Mouse (Mus musculus) monocyte, adult 2 months (primary cell): ENCODE measurements around the gene Als2.
A peak's percentile ranks its signal among the peaks of the same experiment; 100 is the strongest.

ENCODE experiments used
- DNase-seq, 2 experiments: peaks; one replicate each; pipeline ENCODE4 v3.0.0; 2022; ENCODE audit warnings: low spot score in 2 of 2, low read depth in 1 of 2

The Als2 gene

DNA sequence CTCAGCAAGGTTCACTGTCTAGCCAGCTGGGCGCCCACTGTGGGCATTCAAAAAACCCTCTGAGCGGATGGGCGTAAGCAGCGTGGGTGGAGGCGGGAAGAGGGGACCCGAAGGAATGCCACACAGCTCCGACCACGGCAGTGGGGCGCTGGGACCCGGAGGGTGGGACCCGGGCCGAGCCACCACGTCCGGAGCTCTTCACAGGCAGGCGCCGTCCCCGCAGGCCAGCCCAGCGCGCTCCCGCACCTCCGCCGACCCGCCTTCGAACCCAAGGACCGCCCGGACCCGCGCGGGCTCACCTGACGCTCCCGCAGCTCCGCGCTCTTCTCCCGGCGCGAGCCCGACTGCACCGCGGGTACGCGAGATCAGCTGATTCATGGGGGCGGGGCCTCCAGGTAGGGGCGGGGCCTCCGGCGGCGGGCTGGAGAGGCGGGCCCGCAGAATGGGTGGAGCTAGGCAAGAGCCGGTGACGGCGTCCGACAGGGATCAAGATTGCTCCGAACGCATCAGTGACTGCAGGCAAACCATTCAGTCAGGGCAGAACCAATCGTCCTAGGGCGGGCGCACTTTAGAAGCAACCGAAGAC is at the start of gene Als2:
TSS of gene Als2 (minus strand) at position 376 of the 586 bp plus-strand sequence.
- DNase-seq, result peak; percentile 86 to 91

DNA sequence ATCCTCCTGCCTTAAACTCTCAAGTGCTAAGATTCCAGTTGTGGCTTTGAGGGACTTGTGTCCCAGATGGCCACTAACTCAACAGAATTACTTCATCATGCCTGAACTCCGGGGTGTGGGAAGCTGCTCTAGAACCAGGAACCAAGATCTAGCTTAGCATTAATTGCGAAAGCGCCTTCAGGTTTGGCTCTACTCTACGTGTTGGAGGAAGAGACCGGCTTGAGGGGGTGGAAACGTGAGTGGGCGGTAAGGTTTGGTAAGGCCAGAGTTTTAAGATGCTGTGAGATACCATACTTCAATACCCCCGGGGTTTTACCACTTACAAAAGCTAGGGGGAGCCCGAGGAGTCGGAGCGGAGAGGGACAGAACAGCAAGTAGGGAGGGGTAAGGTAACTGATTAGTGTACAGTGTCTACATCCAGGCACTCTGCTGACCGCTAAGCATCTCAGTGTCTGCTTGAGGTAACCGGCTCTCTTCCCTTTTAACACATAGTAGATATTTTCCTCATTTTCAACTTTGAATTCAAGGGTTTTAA is 49.4 kb upstream of the Als2 start:
- no peak for DNase-seq

DNA sequence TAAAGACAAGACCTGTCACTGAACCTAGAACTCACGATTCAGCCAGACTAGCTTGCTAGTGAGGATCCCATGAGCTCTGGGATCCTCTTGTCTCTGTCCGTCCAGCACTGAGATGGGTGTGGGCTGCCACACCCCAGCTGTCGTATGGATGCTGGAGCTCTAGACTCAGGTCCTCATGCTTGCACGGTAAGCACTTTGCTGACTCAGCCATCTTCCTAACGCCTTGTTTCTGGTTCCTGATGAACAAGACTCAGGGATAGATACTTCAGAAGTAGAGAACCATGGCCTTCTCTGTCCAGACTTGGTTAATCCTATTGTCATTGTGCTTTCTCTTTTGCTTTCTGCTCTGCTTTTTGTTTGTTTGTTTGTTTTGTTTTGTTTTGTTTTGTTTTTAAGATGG is 48.8 kb upstream of the Als2 start:
- DNase-seq, result no peak

DNA sequence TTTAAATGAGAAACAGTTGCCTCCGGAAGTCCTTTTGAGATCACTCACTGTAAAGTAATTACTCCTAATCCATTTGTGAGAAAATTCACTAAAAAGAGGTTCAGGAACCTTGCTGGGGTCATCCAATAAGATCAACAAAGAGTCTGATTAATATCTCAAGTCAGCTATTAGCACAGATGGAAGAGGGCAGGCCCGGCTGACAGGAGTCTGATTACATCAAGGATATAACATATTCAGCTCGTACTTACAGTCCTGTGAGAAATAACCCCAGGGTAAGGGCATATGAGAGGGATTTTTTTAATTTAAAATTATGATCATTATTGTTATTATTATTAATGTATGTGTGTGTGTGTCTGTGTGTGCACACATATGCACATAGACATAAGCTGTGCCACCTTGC is 35.2 kb upstream of the Als2 start:
- no peak for DNase-seq

DNA sequence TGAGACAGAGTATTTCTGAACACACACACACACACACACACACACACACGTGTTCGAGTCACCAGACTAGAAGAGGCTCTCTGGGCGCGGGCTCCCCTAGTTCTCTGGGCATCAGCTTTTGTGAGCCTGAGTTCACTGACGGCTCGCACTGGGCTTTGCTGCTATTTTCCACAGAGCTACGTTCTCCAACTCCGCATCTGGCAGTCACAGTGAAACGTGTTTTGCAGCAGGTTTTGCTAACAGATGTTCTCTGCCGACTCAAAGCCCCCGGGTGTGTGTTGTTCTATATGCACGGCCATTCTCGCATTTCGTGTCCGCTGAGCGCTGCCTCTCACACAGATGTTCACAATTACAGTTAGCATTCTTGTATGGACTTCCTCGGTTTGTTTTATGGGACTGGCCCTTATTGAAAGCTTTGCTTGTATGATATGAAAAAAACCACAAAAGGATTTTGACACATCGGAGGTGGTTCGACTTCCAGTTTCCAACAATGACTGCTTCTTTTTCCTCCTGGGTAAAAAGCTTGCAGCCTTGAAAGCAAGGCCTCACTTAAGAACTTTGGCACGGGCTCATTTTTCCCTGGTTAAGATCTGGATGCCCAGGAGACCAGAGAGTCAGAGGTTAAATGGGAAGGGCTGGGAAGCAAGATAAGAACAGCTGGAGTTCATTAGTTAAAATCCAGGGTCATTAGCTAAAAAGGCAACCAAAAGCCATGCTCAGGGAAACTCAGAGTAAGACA is 33.1 kb upstream of the Als2 start:
- DNase-seq, result no peak

DNA sequence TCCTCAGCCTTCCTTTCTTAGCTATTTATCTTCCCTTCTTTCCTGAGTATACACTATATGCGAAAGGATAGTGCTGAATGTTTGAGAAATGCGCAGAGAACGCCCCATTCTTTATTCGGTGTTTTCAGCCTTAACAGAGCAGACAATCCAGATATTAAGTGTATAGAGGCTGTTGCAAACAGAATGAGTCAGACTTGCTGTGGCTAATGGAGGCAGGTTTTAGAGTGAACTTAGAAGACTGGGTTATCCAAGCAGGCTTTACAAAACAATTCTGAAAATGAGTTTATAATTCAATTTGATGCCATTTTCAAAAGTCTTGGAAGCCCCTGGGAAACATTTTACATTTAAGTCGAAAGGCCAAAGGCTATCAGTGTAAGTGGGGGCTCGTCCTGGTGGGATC is 32.4 kb upstream of the Als2 start:
- no peak for DNase-seq

DNA sequence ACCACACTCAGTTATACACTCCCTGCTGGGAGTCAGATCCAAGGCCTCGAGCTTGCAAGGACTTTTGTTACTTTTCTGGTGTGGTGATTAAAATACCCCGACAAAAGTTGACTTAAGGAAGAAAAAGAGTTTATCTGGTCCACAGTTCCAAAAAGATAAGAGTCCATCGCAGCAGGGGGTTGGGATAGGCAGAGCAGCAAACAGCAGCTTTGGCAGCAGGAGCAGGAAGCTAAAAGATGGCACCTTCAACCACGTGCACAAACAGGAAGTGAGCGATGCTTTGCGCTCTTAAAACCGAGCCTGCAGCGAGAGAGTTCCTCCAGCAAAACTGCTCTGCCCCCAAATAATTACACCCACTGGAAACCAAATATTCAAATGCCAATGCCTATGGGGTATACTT is 31.9 kb upstream of the Als2 start:
- no peak for DNase-seq

DNA sequence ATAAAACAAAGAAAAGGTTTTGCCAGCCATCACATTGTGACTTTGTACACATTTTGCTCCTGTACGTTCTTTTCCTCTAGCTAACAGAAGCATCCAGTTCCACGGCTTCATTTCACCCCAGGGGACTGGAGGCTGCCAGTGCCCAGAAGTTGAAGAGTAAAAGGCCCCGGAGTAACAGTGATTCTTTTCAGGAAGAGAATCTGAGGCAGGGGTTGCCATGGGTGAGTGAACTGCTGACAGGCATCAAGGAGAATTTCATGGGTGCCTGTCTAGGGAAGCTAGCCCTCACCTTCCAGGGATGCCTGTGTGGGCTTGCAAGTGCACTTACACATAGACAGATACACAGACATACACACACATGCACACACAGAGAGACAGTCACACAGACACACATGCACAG is 20.7 kb upstream of the Als2 start:
- DNase-seq, result no peak

DNA sequence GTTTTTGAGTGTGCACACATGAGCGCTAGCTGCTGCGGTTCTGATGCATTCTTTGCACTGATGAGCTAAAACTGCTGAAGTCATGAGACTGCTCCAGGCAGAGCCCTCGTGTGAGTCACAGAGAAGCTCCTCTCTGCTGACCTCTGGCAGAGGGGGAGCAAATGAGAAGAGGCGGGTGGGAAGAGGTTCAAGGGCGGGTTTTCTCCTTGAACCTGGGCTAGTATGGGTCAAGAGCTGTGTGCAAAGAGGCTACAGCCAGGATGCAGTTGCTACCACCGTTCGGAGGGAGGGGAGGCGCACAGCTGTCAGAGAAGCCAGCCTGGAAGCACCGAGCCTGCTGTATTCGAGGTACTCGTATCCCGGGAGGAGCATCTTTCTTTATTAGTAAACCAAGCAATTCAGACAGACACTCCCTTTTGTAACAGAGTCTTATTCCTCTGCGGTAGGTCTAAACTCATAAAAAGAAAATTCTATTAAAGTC is 19.8 kb upstream of the Als2 start, which contains the start of gene Cdk15:
TSS of gene Cdk15 (plus strand) at position 156 of the 481 bp plus-strand sequence.
- no peak for DNase-seq

DNA sequence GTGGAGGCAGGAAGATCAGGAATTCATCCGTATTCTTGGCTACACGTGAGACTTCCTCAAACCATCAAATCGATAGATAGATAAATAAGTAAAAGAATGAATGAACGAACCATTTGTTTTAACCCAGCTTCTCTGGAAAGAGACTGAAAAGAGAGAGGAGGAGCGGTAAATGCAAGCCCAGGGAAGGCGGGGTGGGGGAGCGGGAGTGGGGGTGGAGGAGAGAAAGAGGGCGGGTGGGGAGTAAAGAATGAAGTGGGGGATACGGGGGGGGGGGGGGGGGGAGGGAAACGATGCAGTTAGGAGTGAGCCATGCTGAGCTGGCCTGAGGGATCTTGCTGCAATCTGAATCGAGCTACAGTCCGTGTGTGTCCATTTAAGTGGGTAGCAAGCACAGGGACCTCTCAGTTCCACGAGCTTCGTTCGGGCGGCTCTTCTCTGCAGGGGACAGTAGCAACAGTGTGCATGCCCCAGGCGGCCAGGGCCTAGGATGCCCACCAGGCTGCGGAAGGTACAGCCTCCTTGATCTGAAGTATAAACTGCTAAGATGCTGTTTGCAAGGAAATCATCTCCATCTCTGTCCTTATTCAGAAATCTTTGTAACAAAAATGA is 16.4 kb upstream of the Als2 start:
- DNase-seq, result no peak

DNA sequence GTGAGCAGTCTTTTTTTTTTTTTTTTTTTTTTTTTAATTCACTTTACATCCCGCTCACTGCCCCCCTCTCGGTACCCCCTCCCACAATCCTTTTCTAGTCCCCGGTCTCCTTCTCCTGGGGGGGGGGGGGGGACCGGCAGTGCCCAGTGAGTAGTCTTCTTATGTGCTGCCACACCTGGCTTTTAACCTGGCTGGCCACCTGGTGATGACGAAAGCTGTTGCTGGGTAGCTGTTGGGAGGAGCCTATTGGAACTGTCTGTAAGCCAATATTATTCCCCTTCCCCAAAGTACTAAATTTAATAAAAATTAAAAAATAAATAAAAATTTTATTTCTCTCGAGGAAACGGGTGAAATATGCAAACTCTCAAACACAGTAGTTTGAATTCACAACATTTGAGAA is 15.7 kb upstream of the Als2 start:
- DNase-seq, result no peak

DNA sequence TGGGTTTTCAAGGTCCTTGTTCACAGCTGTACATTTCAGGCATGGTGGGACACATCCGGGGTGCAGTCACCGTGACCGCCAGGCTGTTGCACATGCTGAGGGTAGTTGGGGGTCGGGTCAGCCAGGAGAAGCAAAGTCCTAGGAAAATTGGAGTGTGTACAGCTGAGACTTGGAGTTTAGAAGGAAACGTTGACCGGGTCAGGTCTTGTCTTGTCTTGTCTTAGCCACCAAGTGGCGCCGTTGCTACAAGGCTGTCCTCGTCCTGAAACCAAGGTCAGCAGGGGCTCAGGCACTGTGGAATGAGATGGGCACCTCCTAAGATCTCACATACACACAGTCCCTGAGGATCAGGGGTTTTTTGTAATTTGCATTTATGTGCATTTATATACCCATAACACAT is 10.6 kb upstream of the Als2 start:
- DNase-seq, result no peak

DNA sequence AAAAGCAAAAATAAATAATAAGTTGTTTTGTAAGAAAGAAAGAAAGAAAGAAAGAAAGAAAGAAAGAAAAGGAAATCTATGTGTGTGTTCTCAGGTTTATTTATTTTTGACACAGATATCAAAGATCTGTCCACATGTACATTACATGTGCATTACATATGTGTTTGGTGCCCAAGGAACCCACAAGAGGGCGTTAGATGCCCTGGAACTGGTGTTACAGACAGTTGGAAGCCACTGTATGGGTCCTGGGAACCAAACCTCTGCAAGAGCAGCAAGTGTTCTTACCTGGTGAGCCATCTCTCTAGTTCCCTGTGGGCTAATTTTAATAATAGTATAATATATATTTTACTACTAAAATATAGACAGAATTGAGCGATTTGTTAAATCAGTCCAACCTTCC is 6.7 kb upstream of the Als2 start:
- no peak for DNase-seq

DNA sequence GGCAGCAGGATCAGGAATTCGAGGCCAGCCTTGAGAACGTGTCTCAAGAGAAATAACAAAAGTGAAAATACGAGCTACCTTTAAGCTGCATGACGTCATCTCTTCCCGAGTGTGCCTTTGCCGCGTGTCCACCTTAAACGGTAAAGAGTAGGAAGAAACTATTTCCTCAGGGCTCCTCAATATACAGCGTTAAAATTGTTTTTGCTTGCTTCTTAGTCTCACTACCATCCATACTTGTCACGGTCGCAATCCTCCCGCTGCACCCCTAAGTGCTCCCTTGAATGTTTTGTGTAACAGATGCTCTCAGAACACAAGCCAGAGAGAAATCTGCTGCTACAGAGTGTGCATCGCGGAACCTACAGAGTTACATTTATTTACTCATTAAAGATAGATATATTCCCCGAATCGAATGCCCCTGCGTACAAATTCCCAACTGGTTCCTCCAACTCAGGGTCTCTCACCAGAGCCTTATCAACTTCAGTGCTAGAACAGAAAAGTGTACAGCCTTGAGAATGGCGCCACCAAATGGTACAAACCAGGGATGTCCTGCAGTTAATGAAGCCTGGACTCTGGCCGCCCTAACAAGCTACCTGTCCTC is 682 bp upstream of the Als2 start:
- peak; percentile 23 to 45 for DNase-seq

DNA sequence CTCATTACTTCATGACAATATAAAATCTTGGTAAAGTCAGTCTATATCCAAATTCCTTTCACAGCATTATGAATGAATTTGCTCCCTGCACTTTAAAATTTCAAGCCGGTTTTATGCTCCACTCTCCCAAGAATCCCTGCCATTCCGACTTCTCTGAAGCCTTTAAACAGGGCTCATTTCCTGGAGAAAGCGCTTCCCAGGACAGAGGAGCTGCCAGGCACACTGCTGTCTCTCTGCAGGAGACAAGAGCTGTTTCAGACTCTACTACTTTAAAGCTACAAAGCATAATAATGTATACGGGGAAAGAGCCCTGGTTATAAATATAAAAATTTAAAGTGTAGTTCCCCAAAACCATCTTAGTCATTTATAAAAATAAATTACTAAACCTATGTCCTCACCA is 7.8 kb downstream of the Als2 start:
- DNase-seq, result no peak

DNA sequence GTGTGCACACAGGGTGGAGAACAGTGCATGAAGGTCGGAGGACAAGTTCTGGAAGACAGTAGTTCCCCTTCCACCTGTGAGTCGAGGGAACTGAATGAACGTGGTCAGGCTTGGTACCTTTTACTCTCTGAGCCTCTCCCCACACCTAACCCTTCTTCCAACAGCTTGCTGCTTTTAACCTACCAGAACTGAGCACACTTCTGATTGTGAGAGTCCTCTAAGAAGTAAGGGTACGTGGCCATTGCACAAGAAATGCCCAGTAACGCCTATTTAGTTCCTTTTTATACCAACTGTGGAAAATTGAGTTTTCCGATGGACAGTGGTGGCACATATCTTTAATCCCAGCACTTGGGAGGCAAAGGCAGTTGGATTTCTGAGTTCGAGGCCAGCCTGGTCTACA is 8.5 kb downstream of the Als2 start:
- DNase-seq, result no peak

DNA sequence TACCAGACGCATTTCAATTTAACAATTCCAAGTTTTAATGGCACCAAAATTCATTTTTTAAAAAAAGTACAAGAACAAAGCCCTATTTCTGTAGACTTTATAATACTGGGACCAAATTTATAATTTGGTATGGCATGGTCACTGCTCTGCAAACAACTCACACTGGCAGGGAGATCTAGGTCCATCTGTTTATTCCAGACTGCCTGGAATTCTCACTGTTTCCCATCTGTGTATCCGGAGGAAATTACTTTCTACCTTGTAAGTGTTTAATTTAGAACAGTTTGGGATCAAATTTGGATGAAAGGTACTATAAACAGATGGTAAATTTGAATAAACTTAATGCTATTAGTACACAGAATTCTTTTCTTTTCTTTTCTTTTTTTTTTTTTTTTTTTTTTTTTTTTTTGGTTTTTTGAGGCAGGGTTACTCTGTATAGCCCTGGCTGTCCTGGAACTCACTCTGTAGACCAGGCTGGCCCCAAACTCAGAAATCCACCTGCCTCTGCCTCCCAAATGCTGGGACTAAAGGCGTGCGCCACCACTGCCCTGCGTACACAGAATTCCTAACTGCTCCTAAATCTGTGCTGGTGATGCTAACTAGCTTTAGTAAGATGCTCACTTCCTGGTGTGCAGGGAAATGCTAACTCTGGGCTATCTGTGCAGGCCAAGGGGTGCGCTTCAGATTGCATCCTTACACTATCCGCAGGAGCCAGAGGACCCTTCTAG is 14.8 kb downstream of the Als2 start:
- no peak for DNase-seq

DNA sequence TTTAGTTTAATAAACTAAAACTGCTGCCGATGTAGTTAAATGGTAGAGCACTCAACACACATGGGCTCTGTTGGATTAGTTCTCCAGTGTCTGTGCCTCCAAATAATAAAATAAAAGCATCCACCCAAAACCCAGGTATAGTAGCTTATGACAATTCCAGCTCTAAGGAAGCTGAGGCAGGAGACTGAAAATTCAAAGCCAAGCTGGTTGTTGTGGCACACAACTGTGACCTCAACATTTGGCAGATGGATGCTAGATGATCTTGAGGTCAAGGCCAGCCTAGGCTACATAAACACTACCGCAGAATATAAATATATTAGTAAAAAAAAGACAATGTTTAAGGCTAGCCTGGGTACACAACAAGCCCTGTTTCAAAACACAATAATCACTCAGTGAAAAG is 15.4 kb downstream of the Als2 start:
- DNase-seq, result no peak

DNA sequence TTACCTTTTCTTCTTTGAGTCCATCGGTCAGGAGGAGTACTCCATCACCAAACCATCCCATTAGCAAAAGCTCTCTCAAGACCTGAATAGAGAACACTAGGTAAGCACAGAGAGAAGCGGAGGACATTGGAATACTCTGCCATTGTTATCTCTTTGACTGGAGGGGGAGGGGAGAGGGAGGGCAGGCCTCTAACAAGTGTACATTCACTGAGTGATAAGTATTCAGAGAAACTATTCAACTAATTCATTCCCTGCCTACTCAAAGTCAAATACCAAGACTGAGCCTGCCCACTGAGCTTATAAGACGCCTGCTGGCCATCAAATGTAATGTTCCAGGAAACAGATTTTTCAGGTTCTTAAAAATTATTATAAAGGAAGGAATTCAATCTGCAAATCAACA is 16.7 kb downstream of the Als2 start:
- DNase-seq, result no peak

DNA sequence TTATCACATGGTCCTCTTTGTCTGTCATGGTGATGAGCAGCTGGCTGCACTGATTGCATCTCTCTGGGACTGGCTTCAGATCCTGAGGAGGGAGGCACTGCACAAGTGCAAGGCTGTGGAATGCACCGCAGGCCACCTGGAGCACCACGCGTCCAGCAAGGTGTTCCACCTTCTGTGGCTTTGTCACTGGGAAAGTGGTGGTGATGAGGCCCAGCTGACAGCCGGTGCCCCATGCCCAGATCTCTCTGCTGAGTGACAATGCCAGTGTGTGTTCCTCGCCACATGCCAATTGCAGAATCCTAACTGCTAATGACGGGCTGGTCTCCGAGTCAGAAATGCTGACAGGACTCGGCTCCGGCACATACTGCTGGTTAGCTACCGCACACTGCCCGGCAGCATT is 21.6 kb downstream of the Als2 start:
- DNase-seq, result no peak

DNA sequence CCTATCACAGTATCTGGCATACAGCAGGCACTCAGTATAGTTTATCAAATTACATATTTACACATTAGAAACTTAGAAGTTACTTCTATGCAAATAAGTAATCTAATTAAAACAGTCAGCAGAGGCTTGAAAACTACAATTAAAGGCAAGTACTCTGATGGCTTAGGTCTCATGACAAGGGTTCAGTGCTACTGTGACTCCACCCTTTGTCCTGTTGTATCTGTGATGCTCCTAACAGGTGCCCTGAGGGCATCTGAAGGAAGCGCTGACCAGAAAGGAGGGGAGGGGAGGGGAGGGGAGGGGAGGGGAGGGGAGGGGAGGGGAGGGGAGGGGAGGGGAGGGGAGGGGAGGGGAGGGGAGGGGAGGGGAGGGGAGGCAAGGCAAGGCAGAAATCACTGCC is 24.1 kb downstream of the Als2 start:
- DNase-seq, result no peak
